Mouse (Mus musculus) adrenal gland, adult (tissue): Measurements from ENCODE around the gene Pibf1.

Experiments
- DNase-seq, 2 experiments: peaks; one replicate each; pipeline ENCODE4 v3.0.0; 2022 to 2023; ENCODE audit warnings: low spot score in 1 of 2; ENCODE audit not compliant: inconsistent age in 2 of 2

The Pibf1 gene

GRCm38 (mm10) chr14:99140036-99140435, 40.8 kb downstream of the Pibf1 start:
- no peak for DNase-seq

- peak; percentile 72 to 91 for DNase-seq
Observed at GRCm38 (mm10) chr14:99141786-99142633, 42.8 kb downstream of the Pibf1 start.

DNA sequence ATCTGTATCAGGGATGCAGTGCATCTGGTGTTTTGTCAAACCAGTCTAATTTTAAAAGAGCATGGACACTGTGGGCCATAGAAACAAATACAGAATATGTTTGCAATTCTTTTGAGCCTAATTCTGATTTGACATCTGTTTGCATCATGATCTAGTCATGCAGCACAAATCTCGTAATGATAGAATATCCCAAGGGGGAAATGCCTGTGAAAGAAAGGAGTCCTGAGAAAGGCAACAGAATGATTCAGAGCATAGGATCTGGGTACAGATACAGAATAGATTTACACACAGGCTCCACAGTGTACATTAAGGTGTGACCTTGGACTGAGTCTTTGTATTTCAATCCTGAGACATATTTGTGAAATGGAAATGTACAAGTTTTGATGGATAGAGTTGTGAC, 47.6 kb downstream of the Pibf1 start:
- no peak for DNase-seq

DNA sequence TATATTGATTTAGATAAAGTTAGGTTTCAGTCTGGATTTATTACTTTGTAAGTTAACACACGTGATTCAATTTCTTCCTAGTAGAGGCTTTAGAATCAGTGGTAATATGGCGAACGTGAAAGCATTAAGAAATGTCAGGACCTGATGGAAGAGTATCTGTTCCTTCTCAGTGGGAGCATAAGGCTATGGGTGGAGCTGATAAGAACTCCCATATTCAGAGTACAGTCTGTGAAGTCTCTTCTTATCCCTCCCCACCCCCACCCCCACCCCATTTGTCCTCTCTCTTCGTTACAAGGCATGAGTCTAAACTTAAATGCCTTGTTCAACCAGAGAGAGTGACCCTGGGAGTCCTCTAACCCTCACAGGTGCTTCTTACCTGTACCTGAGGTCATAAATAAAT, 53.5 kb downstream of the Pibf1 start:
- no peak for DNase-seq

GRCm38 (mm10) chr14:99159940-99160339, 60.7 kb downstream of the Pibf1 start:
- no peak for DNase-seq

DNA sequence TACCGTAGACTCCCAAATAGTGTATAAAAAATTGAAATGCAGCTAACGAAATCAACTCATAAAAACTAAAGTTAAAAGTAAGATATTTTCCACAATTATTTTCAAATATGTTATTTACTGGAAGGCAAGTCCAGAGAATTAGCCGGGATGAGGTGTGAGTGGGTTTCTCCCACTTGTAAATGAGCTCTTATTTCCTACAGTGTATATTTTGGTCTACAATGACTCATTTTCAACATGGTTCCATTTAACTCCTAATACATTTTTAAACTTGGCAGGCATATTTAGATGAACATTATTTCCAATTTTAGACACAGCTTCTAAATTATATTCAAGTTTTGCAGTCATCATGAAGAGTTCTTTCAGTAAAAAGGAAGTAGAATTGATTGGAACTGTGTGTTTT, 63.8 kb downstream of the Pibf1 start:
- no peak for DNase-seq

- no peak for DNase-seq
Observed at GRCm38 (mm10) chr14:99174138-99174745, 75.0 kb downstream of the Pibf1 start.

DNA sequence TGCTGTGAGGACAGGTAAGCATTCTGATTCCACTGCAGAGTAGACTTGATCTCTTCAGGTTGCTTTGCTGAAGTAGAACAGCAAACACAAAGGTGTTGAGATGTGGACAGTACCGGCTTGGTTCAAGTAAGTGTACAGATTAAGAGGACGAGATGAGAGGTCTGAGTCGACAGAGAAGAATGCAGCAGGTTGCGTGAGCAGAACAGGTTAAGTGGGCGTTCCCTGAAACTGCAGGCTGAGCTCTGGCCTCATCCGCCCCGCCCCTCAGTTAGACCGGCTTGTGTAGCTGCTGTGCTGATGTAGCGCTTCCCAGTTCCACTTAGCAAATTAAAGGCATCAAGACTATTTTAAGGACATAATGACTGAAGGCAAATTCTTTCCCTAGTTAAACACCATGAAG, 77.3 kb downstream of the Pibf1 start:
- no peak for DNase-seq

DNA sequence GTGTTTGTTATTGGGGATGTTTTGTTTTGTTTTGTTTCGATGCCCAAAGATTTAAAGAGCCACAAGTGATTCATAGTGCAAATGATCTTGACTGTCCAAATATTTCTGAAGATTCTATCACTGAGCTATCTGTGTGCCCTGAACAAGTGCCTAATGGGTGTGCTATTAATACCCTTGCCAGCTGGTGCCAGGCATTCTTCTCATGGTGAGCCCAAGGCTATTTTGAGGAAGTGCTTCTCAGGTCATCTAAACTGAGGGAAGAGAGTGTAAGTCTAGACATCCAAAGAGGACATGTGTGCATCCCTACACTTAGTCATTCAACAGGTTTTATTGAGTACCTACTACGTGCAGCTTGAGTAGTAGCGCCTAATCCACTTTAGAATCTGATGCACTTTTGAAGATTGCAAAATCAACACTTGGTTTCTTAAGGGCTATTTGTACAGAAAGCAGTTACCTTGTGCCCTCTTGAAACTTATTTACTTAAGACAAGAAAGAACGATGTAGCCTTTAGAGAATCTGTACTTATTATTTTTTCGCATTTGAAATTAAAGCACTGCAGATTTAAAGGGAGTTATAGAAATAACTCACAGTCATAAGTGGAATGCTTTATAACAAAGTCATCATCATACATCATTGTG, 91.0 kb downstream of the Pibf1 start:
- DNase-seq: no peak

DNA sequence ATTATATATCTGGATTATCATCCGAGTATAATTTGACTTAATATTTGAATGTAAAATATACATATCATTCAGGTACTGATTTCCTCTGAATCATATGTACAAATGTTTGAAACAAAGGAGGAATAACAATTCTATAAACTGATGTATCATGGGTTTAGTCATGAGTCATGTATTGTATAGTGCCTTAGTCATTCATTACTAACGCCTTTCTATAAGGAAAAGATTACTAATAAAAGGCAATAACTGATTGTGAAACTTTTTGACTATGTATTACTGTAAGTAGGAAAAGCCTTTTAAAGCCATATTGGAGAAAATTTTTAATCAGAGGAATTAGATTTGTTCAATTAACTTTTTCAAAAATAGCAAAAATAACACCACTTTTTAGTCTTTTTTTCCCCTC, 106.6 kb downstream of the Pibf1 start:
- DNase-seq: no peak

DNA sequence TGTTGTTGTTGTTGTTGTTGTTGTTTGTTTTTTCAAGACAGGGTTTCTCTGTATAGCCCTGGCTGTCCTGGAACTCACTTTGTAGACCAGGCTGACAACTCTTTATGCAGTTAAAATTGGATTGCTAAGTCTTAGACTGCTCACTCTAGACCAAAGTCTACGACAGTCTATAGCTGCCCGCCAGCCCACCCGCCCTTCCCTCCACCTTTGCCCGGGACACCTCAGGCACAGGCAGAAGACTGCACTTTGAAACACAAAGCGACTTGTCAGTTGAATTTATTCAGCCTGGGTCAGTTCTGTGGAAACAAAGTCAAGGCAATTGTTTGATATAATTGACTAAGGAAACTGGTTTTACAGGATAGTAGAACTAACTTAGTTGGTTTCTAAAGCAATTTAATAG, 107.4 kb downstream of the Pibf1 start:
- DNase-seq: no peak

- DNase-seq: no peak
Observed at GRCm38 (mm10) chr14:99210431-99210830, 111.2 kb downstream of the Pibf1 start.

DNA sequence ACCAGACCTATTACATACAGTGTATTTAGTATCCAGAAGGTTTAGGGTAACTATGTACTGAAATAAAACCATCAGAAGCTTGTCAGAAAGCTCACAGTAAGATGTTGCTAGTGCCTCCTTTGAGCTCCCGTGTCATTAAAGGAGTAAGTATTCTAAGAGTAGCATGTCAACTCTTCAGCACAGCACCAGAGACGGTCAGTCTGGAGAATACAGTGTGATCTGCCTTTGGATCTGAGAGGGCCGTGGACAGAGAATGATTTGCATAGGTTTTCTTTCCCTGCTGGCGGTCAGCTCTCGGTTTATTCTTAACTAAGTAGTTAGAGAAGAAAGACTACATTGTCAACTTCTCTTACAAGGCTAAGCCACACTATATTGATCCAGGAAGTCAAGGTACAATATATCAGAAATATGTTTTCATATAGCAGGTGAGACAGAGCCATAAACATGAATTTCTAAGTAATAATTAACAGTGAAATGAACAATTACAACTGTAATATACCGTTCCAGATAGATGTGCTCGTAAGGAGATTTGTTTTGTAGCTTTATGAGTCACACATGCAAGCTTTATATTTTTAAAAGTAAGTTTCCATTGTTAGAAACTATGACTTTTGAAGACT, 119.3 kb downstream of the Pibf1 start:
- DNase-seq: no peak

DNA sequence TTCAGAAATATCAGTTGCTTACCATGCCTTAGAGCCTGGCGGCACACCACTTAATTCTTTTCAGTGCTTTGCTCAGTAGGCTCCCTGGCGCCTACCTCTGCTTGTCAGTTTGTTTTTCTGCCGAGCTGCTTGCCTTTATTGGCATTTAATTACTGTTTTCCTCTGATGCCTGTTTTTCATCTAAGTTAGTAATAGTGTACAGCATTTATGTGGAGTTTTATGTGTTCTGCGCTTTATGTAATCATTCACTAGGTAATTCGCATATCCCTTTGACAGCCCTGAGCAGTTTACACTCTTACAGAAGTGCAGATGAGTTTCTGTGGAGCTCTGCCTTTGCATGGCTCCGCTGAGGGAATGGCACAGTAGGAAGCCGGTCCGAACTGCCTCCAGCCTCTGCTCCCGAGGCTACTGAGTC, 120.5 kb downstream of the Pibf1 start:
- DNase-seq: no peak

DNA sequence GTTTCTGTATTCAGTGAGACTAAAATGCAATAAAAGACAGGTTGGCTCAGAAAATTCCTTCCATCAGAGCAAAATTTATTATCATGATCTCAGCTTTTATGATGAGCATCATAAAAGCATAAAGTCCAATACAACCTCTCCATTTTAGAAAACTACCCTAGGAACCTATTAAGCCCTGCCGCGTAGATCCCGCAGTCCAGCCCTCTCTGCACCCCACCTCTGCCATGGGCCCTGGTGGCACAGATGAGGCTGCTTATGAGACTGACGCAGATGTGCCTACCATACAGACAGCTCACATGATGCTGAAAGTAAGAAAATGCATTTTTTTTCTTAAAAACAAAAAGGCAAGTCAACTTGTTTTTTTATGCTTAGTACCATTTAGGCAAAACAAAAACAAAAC, 126.7 kb downstream of the Pibf1 start:
- no peak for DNase-seq

DNA sequence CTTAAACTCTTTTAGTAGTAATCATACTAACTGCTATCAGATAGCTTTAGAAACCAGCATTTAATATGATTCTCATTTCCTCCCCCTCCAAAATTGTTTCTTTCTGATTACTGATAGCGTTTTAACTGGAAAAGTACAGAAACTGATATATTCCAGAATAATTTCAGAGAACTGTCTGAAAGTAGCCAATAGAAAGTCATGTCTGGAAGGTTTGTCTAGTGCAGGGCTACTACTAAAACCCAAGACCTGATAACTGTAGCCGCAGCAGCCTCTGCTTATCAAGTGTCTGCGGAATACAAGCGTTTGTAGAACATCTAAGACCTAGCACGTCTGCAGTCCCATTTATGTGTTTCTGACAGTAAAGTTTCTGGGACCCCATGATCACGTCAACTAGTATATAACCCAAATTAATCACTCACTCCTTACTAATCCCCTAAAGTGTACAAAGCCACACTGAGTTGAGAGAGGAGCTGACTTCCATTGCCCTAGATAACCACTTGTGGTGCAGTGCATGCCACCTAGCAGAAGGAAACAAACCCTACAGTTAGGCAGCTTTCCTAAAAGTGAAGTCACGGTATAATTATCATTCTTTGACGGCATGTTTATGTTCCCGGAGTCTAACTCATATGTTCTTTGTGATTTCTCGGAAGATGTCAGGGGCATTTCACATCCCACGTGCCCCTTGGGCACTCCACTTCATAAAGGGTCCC, 130.0 kb downstream of the Pibf1 start:
- no peak for DNase-seq

GRCm38 (mm10) chr14:99233056-99233455, 133.8 kb downstream of the Pibf1 start:
- no peak for DNase-seq

GRCm38 (mm10) chr14:99237115-99237514, 137.9 kb downstream of the Pibf1 start:
- no peak for DNase-seq

DNA sequence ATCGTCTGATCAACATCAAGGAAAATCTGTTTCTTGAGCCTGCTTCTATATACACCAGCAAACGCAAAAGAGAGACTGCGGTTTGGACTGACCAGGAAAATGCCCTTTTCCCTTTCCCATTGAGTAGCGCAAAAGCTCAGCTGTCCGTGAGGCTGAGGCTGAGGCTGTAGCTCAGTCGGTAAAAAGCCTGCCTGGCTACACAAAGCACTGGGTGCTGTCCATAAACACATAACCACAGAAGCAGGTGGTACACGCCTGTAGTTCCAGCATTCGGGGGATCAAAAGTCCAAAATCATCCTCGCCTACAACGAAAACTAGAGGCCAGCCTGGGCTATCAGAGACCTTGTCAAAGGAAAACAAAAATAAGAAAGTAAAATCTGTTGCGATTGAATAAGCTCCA, 141.3 kb downstream of the Pibf1 start:
- DNase-seq: no peak

DNA sequence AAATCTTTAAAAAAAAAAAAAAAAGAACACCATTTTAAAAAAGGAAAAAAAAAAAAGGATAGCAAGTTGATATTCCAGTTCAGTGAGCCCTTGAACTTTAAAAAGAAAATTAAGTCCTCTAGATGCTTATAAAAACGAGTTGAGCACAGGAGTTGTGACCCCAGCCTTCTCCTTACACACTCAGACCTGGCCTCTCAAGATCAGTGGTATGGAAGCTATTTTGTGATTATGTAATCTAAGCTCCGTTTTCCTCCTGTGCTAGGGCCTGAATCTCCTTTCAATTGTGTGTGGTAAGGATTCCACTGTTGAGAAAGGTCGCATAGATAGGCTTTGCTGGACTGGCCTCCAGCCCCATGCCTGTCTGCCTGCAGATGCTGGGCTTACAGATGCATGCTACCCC, 145.3 kb downstream of the Pibf1 start:
- peak in 1 of 2 experiments; percentile 30 for DNase-seq

- no peak for DNase-seq
Observed at GRCm38 (mm10) chr14:99262026-99262425, 162.8 kb downstream of the Pibf1 start.
